Mouse (Mus musculus): ENCODE measurements at regions not wholly inside any gene's neighbourhood (a gene's known extent, or its start where the extent isn't known, plus 50 kb on each side); places are given as distances from the start of the nearest gene placed in this dataset.

DNA sequence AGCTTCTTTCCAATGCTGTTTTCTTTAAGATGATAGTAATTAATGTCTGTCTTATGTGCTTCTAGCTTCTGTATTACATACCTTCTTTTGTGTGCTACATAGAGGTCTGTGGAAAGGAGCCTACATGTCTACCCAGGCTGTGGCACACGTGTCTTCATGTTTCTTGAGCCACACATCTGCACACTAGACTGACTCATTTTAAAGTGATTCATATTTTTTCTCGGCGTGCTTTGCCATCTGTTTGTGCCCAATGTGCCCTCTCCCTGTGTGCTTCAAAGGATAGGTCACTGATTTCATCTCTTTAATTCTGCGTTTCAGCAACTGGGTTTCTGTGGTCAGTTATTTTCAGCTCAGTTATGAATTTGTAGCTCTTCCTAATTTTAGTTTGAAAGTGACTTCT is 377.6 kb downstream of the Cylc2 start:
- Histone ChIP-seq H3K36me3 (ENCODE audit: insufficient read depth, low read length) (no peaks in the 10 kb centered on the region), H3K27me3 (ENCODE audit: insufficient read depth, low read length) (no peaks in the 10 kb centered on the region), H3K4me3 (ENCODE audit: low read depth, low read length) (no peak overlapping the region), H3K4me1 (ENCODE audit: insufficient read depth, low read length) (no peaks in the 10 kb centered on the region), H3K4me2 (ENCODE audit: low read depth, low read length, poor library complexity, severe bottlenecking) (no peak overlapping the region), H3K9ac (replicated peaks; ENCODE audit: low read length, poor library complexity, severe bottlenecking) (no peak overlapping the region), H3K9me3 (ENCODE audit: low read length) (no peaks in the 10 kb centered on the region), H3K27ac (ENCODE audit: low read depth, low read length) (no peak overlapping the region)
- DNase-seq (ENCODE audit: low spot score) (no peak), ATAC-seq (ENCODE audit: low FRiP score) (no peak)
- 79% methylated on average over 4 of the region's 4 CpGs for WGBS
- no peak for TF ChIP-seq CTCF (IDR thresholded peaks at IDR 0.05)

- no peak for TF ChIP-seq CTCF (IDR thresholded peaks at IDR 0.05)
- DNase-seq (ENCODE audit: low spot score) (no peak), ATAC-seq (ENCODE audit: low FRiP score) (no peak)
- H3K9ac ChIP-seq (replicated peaks; ENCODE audit: low read length, poor library complexity, severe bottlenecking), result no peak overlapping the region
- H3K9me3 ChIP-seq (ENCODE audit: low read length), result no peaks in the 10 kb centered on the region
- no peak overlapping the region for H3K4me2 ChIP-seq (ENCODE audit: low read depth, low read length, poor library complexity, severe bottlenecking)
- no peaks in the 10 kb centered on the region for H3K27me3 ChIP-seq (ENCODE audit: insufficient read depth, low read length)
- WGBS, result 88% methylated on average over 3 of the region's 3 CpGs
- H3K27ac ChIP-seq (ENCODE audit: low read depth, low read length), result no peak overlapping the region
- no peak overlapping the region for H3K4me3 ChIP-seq (ENCODE audit: low read depth, low read length)
- H3K4me1 ChIP-seq (ENCODE audit: insufficient read depth, low read length), result no peaks in the 10 kb centered on the region
- no peaks in the 10 kb centered on the region for H3K36me3 ChIP-seq (ENCODE audit: insufficient read depth, low read length)
Measured at GRCm38 (mm10) chr4:51597850-51598249, 381.4 kb downstream of the Cylc2 start.

GRCm38 (mm10) chr4:51599984-51600747 is 383.7 kb downstream of the Cylc2 start:
- Histone ChIP-seq H3K9me3 (ENCODE audit: low read length) (no peaks in the 10 kb centered on the region), H3K27ac (ENCODE audit: low read depth, low read length) (no peak overlapping the region), H3K9ac (replicated peaks; ENCODE audit: low read length, poor library complexity, severe bottlenecking) (no peak overlapping the region), H3K36me3 (ENCODE audit: insufficient read depth, low read length) (no peaks in the 10 kb centered on the region), H3K4me3 (ENCODE audit: low read depth, low read length) (no peak overlapping the region), H3K27me3 (ENCODE audit: insufficient read depth, low read length) (no peaks in the 10 kb centered on the region), H3K4me1 (ENCODE audit: insufficient read depth, low read length) (no peaks in the 10 kb centered on the region), H3K4me2 (ENCODE audit: low read depth, low read length, poor library complexity, severe bottlenecking) (no peak overlapping the region)
- no peak for TF ChIP-seq CTCF (IDR thresholded peaks at IDR 0.05)
- no peak for ATAC-seq (ENCODE audit: low FRiP score)
- 94% methylated on average over 6 of the region's 6 CpGs for WGBS
- DNase-seq (ENCODE audit: low spot score), result no peak

GRCm38 (mm10) chr4:51627289-51627688 is 410.8 kb downstream of the Cylc2 start:
- 42% methylated on average over 3 of the region's 3 CpGs for WGBS

GRCm38 (mm10) chr4:51633471-51633870 is 417.0 kb downstream of the Cylc2 start:
- WGBS, result 92% methylated on average over 1 of the region's 1 CpGs
- no peaks in the 10 kb centered on the region for H3K9me3 ChIP-seq (ENCODE audit: low read length)
- DNase-seq (ENCODE audit: low spot score), result no peak
- H3K4me1 ChIP-seq (ENCODE audit: insufficient read depth, low read length), result no peaks in the 10 kb centered on the region
- no peaks in the 10 kb centered on the region for H3K36me3 ChIP-seq (ENCODE audit: insufficient read depth, low read length)
- H3K4me3 ChIP-seq (ENCODE audit: low read depth, low read length), result no peak overlapping the region
- H3K9ac ChIP-seq (replicated peaks; ENCODE audit: low read length, poor library complexity, severe bottlenecking), result no peak overlapping the region
- no peak overlapping the region for H3K27ac ChIP-seq (ENCODE audit: low read depth, low read length)
- no peaks in the 10 kb centered on the region for H3K27me3 ChIP-seq (ENCODE audit: insufficient read depth, low read length)
- no peak for ATAC-seq (ENCODE audit: low FRiP score)
- no peak overlapping the region for H3K4me2 ChIP-seq (ENCODE audit: low read depth, low read length, poor library complexity, severe bottlenecking)
- TF ChIP-seq CTCF (IDR thresholded peaks at IDR 0.05), result no peak

More at GRCm38 (mm10) chr4:51627289-51627688, 410.8 kb downstream of the Cylc2 start:
- no peak for TF ChIP-seq CTCF (IDR thresholded peaks at IDR 0.05)
- Histone ChIP-seq H3K27ac (ENCODE audit: low read depth, low read length) (no peak overlapping the region), H3K27me3 (ENCODE audit: insufficient read depth, low read length) (no peaks in the 10 kb centered on the region), H3K9ac (replicated peaks; ENCODE audit: low read length, poor library complexity, severe bottlenecking) (no peak overlapping the region), H3K4me3 (ENCODE audit: low read depth, low read length) (no peak overlapping the region), H3K4me2 (ENCODE audit: low read depth, low read length, poor library complexity, severe bottlenecking) (no peak overlapping the region), H3K9me3 (ENCODE audit: low read length) (no peaks in the 10 kb centered on the region), H3K4me1 (ENCODE audit: insufficient read depth, low read length) (no peaks in the 10 kb centered on the region; the same call in 1 of the 2 replicates), H3K36me3 (ENCODE audit: insufficient read depth, low read length) (no peaks in the 10 kb centered on the region)
- no peak for ATAC-seq (ENCODE audit: low FRiP score)
- DNase-seq (ENCODE audit: low spot score), result peak; percentile 45

DNA sequence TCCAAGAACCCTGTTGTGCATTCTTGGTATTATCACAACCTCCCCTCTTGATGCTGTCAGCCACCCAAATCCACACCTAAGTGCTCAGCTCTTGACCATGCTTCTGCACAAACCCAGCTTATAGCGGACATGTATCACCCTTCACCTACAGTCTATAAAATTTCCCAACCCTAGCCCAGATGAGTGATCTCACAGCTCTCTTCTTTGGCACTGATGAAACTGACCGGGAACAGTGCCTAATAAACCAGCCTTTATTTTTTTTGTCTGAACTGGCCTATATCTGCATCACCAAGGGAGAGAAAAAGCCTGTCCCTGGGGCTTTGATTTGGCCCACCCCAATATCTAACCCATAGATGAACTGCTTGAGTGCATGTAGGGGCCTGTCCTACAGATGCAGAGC is 440.8 kb downstream of the Cylc2 start:
- ATAC-seq (ENCODE audit: low FRiP score) (no peak), DNase-seq (ENCODE audit: low spot score) (no peak)
- no peak for TF ChIP-seq CTCF (IDR thresholded peaks at IDR 0.05)
- Histone ChIP-seq H3K27ac (ENCODE audit: low read depth, low read length) (no peak overlapping the region), H3K9me3 (ENCODE audit: low read length) (no peaks in the 10 kb centered on the region), H3K36me3 (ENCODE audit: insufficient read depth, low read length) (no peaks in the 10 kb centered on the region), H3K4me1 (ENCODE audit: insufficient read depth, low read length) (no peaks in the 10 kb centered on the region), H3K4me3 (ENCODE audit: low read depth, low read length) (no peak overlapping the region), H3K4me2 (ENCODE audit: low read depth, low read length, poor library complexity, severe bottlenecking) (no peak overlapping the region), H3K9ac (replicated peaks; ENCODE audit: low read length, poor library complexity, severe bottlenecking) (no peak overlapping the region), H3K27me3 (ENCODE audit: insufficient read depth, low read length) (no peaks in the 10 kb centered on the region)
- 90% methylated on average over 2 of the region's 2 CpGs for WGBS
